Mouse (Mus musculus): ENCODE measurements around the gene Fbxw9.
A peak's percentile ranks its signal among the peaks of the same experiment; 100 is the strongest.
"Not testable (repeated sequence)": the region's sequence is repeated elsewhere in the genome, so short reads cannot be mapped to it uniquely, and the experiment has no call there.

The Fbxw9 gene

DNA sequence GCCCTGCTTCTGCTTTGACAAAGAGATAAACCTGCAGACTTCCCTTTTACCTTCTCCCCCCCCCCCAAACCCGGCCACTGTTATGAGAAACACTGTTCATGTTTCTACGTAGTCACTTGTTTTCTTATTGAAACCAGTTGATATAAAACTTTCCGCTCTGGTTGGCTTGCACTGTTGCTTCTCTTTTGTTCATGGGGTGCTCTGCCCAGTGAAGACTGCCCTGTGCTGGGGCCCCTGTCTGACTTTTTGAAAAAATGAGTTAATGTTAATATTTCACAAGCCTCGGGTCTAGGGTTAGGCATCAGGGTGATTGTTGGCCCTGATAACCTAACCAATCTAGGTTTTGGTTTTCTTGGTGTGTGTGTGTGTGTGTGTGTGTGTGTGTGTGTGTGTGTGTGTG is 22.3 kb downstream of the Fbxw9 start:
- ATAC-seq (ENCODE audit: insufficient number of reproducible peaks, low FRiP score, low TSS enrichment) = not testable (repeated sequence)

DNA sequence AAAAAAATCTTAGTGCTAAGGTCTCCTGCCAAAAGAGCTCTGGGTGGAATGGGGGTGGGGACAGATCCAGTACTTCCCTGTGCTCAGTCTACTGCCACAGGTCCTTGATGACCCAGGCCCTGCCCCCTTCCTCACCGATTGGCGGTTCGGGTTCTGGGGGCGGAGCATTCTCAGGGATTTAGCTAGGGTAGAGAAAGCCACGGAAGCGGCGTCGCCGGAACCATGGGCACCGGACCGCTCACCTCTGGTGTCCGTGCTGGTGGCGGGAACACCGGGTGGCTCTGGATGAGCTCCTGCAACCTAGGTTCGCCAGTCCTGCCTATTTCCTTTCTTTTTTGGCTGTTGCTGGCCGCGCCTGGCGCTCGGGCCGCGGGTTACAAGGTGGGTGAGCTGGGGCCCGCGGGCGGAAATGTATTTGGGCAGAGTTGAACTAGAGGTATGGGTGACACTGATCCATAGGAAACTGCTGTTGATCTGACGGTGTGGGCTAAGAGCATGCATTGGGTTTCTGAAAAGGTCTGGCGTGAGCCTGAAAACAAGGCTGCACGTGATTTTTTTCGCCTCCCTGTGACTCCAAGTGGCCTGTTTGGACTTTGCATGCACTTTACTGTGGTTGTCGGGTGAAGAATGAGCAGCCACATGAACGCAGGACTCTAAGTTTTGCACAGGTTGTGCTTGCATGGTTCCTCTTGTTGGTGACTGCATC is 23.4 kb downstream of the Fbxw9 start, which contains the start of gene Man2b1:
Gene Man2b1 (plus strand): TSS at position 163 of the 706 bp plus-strand sequence.
- peak; percentile 93 for ATAC-seq (ENCODE audit: insufficient number of reproducible peaks, low FRiP score, low TSS enrichment)

DNA sequence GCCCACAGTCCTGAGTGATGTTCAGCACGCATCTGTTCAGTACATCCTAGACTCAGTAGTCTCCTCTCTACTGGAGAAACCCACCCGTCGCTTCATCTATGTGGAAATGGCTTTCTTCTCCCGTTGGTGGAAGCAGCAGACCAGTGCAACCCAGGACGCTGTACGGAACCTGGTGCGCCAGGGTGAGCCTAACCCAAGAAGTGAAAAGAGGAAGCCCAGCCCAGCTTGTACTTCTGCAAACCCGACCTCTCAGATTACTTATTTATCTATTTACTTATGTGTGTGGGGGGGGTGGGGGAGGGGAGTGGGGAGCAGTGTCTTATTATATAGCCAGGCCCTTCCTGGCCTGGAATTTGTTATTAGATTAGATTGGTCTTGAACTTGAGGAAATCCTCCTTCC is 24.8 kb downstream of the Fbxw9 start:
- ATAC-seq (ENCODE audit: insufficient number of reproducible peaks, low FRiP score, low TSS enrichment) = no peak

DNA sequence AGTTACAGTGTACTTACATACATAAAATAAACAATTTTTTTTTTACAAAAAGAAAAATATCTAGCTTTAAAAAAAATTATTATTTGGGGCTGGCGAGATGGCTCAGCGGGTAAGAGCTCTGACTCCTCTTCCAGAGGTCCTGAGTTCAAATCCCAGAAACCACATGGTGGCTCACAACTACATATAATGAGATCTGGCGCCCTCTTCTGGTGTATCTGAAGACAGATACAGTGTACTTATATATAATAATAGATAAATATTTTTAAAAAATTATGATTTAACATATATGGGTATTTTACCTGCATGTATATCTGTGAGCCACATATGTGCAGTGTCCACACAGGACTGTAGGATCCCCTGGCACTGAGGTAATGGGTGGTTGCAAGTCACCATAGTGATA is 26.4 kb downstream of the Fbxw9 start:
- no peak for ATAC-seq (ENCODE audit: insufficient number of reproducible peaks, low FRiP score, low TSS enrichment)

DNA sequence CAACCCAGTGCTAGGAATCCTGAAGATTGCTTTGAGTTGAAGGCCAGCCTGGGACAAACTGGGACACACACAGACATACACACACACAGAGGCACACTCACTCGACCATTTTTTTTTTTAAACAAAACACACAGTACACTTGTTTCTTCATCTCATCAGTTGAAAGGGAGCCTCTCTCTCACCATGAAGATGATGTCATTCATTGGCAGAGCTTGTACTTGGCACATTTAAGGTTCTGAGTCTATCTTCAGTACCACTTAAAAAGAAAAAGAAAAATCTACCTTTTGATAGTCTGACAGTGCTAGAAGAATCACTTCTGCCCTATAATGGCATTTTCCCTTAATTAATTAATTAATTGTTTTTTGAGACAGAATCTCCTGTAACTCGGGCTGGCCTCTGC is 28.9 kb downstream of the Fbxw9 start:
- ATAC-seq (ENCODE audit: insufficient number of reproducible peaks, low FRiP score, low TSS enrichment) = no peak

DNA sequence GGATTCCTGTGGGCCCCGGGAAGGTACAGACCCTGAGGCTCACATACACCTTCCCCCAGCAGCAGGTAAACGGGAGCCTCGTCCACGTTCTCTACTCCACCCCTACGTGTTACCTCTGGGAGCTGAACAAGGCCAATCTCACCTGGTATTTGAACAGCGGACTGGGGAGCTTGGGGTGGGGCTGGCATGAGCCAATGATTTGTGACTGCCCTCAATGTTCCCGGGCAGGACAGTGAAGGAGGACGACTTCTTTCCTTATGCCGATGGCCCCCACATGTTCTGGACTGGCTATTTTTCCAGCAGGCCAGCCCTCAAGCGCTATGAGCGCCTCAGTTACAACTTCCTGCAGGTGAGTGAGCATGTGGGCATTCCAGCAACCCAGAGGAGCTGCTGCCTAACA is 31.0 kb downstream of the Fbxw9 start:
- no peak for ATAC-seq (ENCODE audit: insufficient number of reproducible peaks, low FRiP score, low TSS enrichment)

DNA sequence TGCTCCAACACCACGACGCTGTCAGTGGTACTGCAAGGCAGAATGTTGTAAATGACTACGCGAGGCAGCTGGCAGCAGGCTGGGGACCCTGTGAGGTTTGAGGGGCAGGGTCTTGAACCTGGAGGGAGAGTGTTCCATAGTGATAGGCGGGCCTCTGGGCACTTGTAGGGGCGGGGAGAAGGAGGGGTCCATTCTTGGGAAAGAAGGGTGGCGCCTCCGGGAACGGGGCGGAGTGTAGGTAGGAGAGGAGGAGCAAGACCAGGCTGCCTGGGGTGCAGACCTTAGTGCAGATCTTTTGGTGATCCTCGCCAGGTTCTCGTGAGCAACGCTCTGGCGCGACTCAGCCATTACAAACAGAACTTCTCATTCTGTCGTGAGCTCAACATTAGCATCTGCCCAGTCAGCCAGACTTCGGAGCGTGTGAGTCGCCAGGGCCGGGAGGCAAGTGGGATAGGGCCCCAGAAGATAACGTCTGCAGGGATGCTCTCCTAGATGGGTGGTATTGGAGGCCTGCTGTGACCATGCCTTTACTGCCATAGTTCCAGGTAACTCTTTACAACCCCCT is 31.8 kb downstream of the Fbxw9 start:
- no peak for ATAC-seq (ENCODE audit: insufficient number of reproducible peaks, low FRiP score, low TSS enrichment)

DNA sequence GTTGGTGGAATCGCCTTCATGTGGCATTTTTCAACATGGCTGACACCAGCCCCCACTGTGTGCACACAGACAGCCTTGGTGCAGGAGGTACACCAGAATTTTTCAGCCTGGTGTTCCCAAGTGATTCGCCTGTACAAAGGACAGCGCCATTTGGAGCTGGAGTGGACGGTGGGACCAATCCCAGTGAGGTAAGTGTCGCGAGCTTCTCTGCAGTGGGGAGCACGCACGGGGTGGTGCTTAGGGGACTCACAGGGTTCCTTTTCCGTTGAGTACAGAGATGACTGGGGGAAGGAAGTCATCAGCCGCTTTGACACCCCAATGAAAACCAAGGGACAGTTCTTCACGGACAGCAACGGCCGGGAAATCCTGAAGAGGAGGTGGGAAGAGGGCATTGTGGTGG is 35.2 kb downstream of the Fbxw9 start:
- ATAC-seq (ENCODE audit: insufficient number of reproducible peaks, low FRiP score, low TSS enrichment) = no peak

DNA sequence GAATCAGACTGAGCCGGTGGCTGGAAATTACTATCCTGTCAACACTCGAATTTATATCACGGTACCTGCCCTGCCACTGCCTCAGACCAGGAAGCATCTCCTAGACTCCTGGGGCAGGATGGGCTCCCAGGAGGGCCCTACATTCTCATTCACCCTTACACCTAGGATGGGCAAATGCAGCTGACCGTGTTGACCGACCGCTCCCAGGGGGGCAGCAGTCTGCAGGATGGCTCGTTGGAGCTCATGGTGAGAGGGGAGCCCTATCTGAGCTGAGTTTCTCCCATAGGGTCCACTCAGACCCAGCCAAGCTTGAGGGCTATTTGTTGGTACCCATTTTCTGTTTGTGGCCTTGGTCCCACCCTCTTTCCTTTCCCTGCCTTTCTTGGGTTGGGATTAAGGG is 35.7 kb downstream of the Fbxw9 start:
- ATAC-seq (ENCODE audit: insufficient number of reproducible peaks, low FRiP score, low TSS enrichment) = no peak

DNA sequence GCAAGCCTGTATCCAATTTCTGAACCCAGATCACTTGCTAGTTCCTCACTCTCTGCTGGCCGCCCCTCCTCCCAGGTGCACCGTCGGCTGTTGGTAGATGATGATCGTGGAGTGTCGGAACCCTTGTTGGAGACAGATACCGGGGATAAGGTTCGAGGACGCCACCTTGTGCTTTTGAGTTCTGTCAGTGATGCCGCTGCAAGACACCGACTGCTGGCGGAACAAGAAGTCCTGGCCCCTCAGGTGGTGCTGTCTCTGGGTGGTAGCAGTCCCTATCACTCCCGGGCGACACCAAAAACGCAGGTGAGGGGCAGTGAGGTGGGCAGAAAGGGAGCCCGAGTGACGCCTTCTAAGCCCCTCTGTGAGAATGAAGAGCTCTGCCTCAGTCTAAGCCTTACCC is 36.3 kb downstream of the Fbxw9 start:
- ATAC-seq (ENCODE audit: insufficient number of reproducible peaks, low FRiP score, low TSS enrichment) = no peak

DNA sequence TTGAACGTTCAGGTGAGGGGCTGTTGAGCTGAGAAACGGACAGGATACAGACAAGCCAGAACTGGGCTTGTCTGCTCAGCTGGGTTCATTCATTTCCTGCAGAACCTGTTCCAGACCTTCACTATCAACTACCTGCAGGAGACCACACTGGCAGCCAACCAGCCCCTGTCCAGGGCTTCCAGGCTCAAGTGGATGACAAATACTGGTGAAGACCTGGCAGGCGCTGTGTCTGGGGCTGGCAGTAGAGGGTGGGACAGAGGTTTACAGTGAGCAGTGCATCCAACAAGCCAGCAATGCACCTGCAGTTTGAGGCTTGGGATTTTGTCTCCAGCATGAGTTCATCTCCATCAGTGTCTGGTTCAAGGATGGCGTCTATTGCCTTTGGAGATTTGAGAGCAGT is 37.0 kb downstream of the Fbxw9 start:
- no peak for ATAC-seq (ENCODE audit: insufficient number of reproducible peaks, low FRiP score, low TSS enrichment)

DNA sequence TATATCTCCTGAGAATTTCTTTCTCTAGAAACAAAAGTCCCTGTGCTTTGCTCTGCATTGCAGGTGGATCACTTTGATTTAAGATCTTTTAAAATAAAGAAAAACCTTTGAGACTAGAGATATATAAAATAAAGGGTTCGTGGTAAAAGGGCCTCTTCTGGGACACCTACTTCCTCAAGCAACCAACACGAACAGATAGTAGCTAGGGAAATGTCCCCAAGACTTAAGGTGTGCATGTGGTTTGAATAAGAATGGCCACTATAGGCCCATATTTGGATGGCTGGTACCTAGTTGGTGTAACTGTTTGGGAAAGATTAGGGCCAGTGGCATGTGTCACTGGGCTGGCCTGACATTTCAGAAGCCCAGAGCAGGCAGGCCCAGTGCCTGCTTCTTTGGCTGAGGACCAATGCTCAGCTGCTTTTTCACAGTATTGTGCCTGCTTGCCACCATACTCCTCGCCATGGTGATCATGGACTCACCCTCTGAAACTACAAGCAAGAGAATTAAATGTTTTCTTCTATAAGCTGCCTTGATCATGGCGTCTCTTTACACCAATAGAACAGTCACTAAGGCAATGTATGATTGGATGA is 40.3 kb downstream of the Fbxw9 start:
- ATAC-seq (ENCODE audit: insufficient number of reproducible peaks, low FRiP score, low TSS enrichment) = no peak

DNA sequence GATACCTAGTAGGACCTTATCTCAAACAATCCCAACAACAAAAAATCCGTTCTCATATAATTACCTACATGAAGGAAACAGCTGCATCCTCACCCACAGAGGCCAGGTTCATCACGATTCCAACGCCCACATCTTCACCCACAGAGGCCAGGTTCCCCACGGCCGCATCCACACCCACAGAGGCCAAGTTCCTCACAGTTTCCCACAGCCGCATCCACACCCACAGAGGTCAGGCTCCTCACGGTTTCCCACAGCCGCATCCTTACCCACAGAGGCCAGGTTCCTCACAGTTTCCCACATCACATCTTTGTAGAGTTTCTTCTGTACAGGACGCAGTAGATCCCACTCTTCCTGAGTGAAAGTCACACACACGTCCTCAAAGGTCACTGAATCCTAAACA is 53.4 kb downstream of the Fbxw9 start:
- ATAC-seq (ENCODE audit: insufficient number of reproducible peaks, low FRiP score, low TSS enrichment) = no peak

DNA sequence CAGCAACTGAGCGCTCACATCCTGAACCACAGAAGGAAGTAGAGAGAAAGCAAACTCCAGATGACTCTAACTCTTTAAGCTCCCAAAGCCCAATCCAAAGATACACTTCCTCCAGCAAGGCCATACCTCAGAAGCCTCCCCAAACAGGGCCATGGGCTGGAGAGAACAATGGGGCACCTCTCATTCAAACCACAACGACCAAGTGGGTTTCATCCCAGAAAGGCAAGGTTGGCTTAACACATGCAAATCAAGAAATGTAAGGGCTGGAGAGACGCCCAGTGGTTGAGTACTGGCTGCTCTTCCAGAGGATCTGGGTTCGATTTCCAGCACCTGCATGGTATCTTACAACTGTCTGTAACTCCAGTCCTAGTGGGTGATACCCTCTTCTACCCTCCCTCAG is 55.6 kb downstream of the Fbxw9 start:
- no peak for ATAC-seq (ENCODE audit: insufficient number of reproducible peaks, low FRiP score, low TSS enrichment)

Measured in cerebellum, adult (tissue).